Mouse (Mus musculus) liver, adult 2 months (tissue): ENCODE measurements around the gene Mmp28. TPM values are rescaled to one million over a fixed set of nuclear protein-coding genes. Genes with fewer than 3 reads are reported as not detected.

Source experiments
- DNase-seq: peaks from one replicate; pipeline ENCODE4 v3.0.0-alpha.2; 2011; ENCODE audit warnings: low read depth, low spot score; ENCODE audit errors: extremely low read depth
- H3K27ac ChIP-seq: fragments of 200-500 bp; replicated peaks from 2 replicates; pipeline ENCODE4 v1.5.1; 2012; ENCODE audit warnings: low read depth, mild to moderate bottlenecking, control low read depth, inconsistent platforms, low read length; ENCODE audit not compliant: insufficient read depth
- H3K27me3 ChIP-seq: fragments of 200-500 bp; 2 replicates; pipeline ENCODE4 v1.6.1; 2012; ENCODE audit warnings: mild to moderate bottlenecking, moderate library complexity, low read length, inconsistent platforms; ENCODE audit not compliant: control insufficient read depth, insufficient read depth
- H3K36me3 ChIP-seq: fragments of 200-500 bp; 2 replicates; pipeline ENCODE4 v1.6.1; 2012; ENCODE audit warnings: low read length, inconsistent platforms; ENCODE audit not compliant: control insufficient read depth, insufficient read depth
- H3K4me1 ChIP-seq: fragments of 200-500 bp; 2 replicates; pipeline ENCODE4 v1.6.1; 2011; ENCODE audit warnings: low read length; ENCODE audit not compliant: control insufficient read depth, insufficient read depth
- H3K4me3 ChIP-seq: fragments of 200-500 bp; 2 replicates; pipeline ENCODE4 v1.5.1; 2011; ENCODE audit warnings: low read depth, mild to moderate bottlenecking, control low read depth, low read length, moderate library complexity; ENCODE audit not compliant: insufficient read depth
- H3K79me2 ChIP-seq: fragments of 200-500 bp; 2 replicates; pipeline ENCODE4 v1.6.1; 2012; ENCODE audit warnings: inconsistent platforms, mild to moderate bottlenecking, low read length, moderate library complexity; ENCODE audit not compliant: control insufficient read depth, insufficient read depth
- H3K9ac ChIP-seq: fragments of 200-500 bp; 2 replicates; pipeline ENCODE4 v1.6.1; 2012; ENCODE audit warnings: low read depth, mild to moderate bottlenecking, control low read depth, inconsistent platforms, low read length
- CTCF ChIP-seq: fragments of 200-500 bp; IDR thresholded peaks from 2 replicates; pipeline ENCODE4 v1.5.1; 2011; ENCODE audit warnings: low read depth, low read length, control low read depth
- POLR2A ChIP-seq: fragments of 200-500 bp; IDR thresholded peaks from 2 replicates; pipeline ENCODE4 v1.6.1; 2011; ENCODE audit warnings: low read length, control low read depth; ENCODE audit not compliant: insufficient read depth; ENCODE audit errors: extremely low read depth
- WGBS: fragments of 180-500 bp; shearing (Covaris S2); methylation state at CpG from one replicate; pipeline ENCODE4 v1.1.7; 2018; 5-methylcytosine and 5-hydroxymethylcytosine counted together
- polyA plus RNA-seq: library from polyadenylated mRNA; depleted of rRNA; stranded (reverse); fragments of >200 nt; gene quantifications from 2 replicates; pipeline ENCODE4 v1.2.3, GENCODE M21; 2012
- total RNA-seq: library from RNA; depleted of rRNA; stranded (reverse); fragments of >200 nt; gene quantifications from 2 replicates; pipeline ENCODE4 v1.2.3, GENCODE M21; 2014

Mmp28 gene
- total and polyA plus RNA-seq, 2 experiments = 0.18 to 0.26 TPM

- TF ChIP-seq CTCF (peak; percentile 72), POLR2A (peak; percentile 90)
- H3K4me1 ChIP-seq = peaks cover 15% of the 10 kb centered on the region; the same call in 1 of the 2 replicates
- peak; percentile 96 for DNase-seq
- H3K9ac ChIP-seq = peak within 1 kb of the TSS; percentile 86
- H3K36me3 ChIP-seq = peaks cover 7% of the 10 kb centered on the region; the same call in 1 of the 2 replicates
- peak within 1 kb of the TSS; percentile 97 for H3K4me3 ChIP-seq
- peak within 1 kb of the TSS; percentile 97 for H3K27ac ChIP-seq
- WGBS = 1% methylated on average over 66 of the region's 66 CpGs
- peaks cover 4% of the 10 kb centered on the region; the same call in 1 of the 2 replicates for H3K79me2 ChIP-seq
- no peaks in the 10 kb centered on the region for H3K27me3 ChIP-seq
Observed at GRCm38 (mm10) chr11:83472324-83473234, 9.7 kb upstream of the Mmp28 start, which contains the start of gene Taf15. Gene Taf15, plus strand, starts transcription at chr11:83473086.

GRCm38 (mm10) chr11:83471766-83472165 lies 8.9 kb upstream of the Mmp28 start:
- WGBS = 92% methylated on average over 2 of the region's 2 CpGs
- H3K4me3 ChIP-seq = no peak overlapping the region
- peaks cover 15% of the 10 kb centered on the region; the same call in 1 of the 2 replicates for H3K4me1 ChIP-seq
- H3K27me3 ChIP-seq = no peaks in the 10 kb centered on the region
- H3K36me3 ChIP-seq = peaks cover 4% of the 10 kb centered on the region; the same call in 1 of the 2 replicates
- TF ChIP-seq CTCF (no peak), POLR2A (no peak)
- peaks cover 4% of the 10 kb centered on the region; the same call in 1 of the 2 replicates for H3K79me2 ChIP-seq
- DNase-seq = peak; percentile 39
- H3K27ac ChIP-seq = peak overlapping the region; percentile 89
- H3K9ac ChIP-seq = peak overlapping the region; percentile 36

GRCm38 (mm10) chr11:83468765-83469164 lies 5.9 kb upstream of the Mmp28 start:
- TF ChIP-seq POLR2A (no peak), CTCF (no peak)
- WGBS = 98% methylated on average over 3 of the region's 3 CpGs
- H3K27me3 ChIP-seq = no peaks in the 10 kb centered on the region

GRCm38 (mm10) chr11:83467120-83467652 lies 4.3 kb upstream of the Mmp28 start:
- Histone ChIP-seq H3K27me3 (no peaks in the 10 kb centered on the region), H3K27ac (no peak overlapping the region), H3K4me3 (no peak overlapping the region), H3K36me3 (no peaks in the 10 kb centered on the region), H3K79me2 (no peaks in the 10 kb centered on the region), H3K9ac (no peak overlapping the region), H3K4me1 (peaks cover 6% of the 10 kb centered on the region; the same call in 1 of the 2 replicates)
- 74% methylated on average over 11 of the region's 11 CpGs for WGBS
- DNase-seq = no peak
- TF ChIP-seq CTCF = no peak

More at GRCm38 (mm10) chr11:83468765-83469164, 5.9 kb upstream of the Mmp28 start:
- Histone ChIP-seq H3K9ac (no peak overlapping the region), H3K27ac (no peak overlapping the region), H3K4me3 (no peak overlapping the region), H3K4me1 (peaks cover 6% of the 10 kb centered on the region; the same call in 1 of the 2 replicates), H3K79me2 (no peaks in the 10 kb centered on the region; the same call in 1 of the 2 replicates), H3K36me3 (no peaks in the 10 kb centered on the region)
- DNase-seq = no peak

GRCm38 (mm10) chr11:83465976-83466375 lies 3.1 kb upstream of the Mmp28 start:
- 8% methylated on average over 2 of the region's 2 CpGs for WGBS
- H3K27ac ChIP-seq = no peak overlapping the region
- H3K36me3 ChIP-seq = no peaks in the 10 kb centered on the region
- no peaks in the 10 kb centered on the region; the same call in 1 of the 2 replicates for H3K4me1 ChIP-seq
- no peaks in the 10 kb centered on the region for H3K27me3 ChIP-seq
- TF ChIP-seq CTCF = no peak
- TF ChIP-seq POLR2A = no peak
- peak; percentile 56 for DNase-seq
- H3K79me2 ChIP-seq = no peaks in the 10 kb centered on the region
- no peak overlapping the region for H3K9ac ChIP-seq
- no peak overlapping the region for H3K4me3 ChIP-seq
